Mouse (Mus musculus) bone marrow macrophage, adult 2 months (primary cell): ENCODE data around the gene Gm11172.

Experiments used
- CTCF ChIP-seq: IDR thresholded peaks from 2 replicates; pipeline ENCODE4 v1.5.1; 2012; ENCODE audit warnings: low read depth, mild to moderate bottlenecking, low read length, moderate library complexity
- POLR2A ChIP-seq: IDR thresholded peaks from 2 replicates; pipeline ENCODE4 v1.6.1; 2012; ENCODE audit warnings: mild to moderate bottlenecking, low read depth, low read length, borderline replicate concordance

DNA sequence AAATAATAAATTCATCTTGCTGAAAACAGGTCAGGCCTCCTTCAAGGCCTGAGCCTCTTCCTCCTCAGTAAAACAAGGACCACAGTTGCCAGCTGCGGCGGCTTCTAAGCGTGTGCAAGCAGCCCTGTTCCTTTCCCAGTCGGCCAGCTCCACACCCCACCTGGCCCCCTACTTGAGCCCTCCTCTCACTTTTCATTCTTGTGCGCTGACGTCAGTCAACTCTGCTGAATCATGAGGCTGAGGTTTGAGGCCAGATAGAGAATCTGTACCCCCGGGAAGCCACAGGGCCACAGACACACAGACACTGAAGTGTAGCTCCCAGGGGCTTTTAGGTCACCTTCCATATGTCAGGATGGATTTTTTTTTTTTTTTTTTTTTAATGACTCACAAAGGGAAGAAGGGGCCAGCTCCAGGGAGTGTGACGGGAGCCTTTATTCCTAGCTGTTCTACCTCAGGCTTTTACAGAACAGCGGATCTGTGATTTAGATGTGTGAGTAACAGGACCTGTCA lies 30.8 kb upstream of the Gm11172 start:
- TF ChIP-seq POLR2A (no peak), CTCF (no peak)
